Mouse (Mus musculus): ENCODE results near the gene Nek10. TPM values are rescaled to one million over a fixed set of nuclear protein-coding genes. Genes with fewer than 3 reads are reported as not detected.
A peak's percentile ranks its signal among the peaks of the same experiment; 100 is the strongest.

Nek10 gene
- total and polyA plus RNA-seq, 3 experiments, result 0.01 to 0.04 TPM; not detected in 1

DNA sequence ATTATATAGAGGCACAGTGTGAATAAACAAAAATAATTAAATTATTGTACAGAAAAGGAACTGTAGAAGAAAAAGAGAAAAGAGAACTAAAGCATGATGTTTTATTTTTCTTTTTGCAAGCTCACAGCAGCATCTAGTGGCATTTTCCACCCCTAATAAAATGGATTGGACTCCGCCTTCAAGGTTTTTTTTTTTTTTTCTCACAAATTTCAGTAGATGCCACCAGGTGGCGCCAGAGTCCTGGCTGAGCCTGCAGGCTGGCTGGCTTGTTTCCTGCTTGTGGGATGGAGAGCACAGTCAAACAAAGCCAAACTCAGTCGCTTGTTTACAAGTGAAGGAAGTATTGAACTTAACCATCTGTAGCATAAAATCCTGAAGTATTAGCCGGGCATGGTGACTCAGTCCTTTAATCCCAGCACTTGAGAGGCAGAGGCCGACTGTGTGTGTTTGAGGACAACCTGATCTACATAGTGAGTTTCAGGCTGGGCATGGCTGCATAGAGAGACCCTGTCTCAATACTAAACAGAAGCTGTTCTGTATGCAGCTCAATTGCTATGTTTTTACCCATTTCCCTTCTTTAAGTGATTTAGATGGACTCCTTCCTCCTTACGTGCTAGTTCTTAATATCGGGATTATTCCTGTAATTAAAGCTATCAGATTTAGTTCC lies 60.6 kb downstream of the Nek10 start:
- Histone ChIP-seq H3K27ac (ENCODE audit: insufficient read depth, low read depth) (no peak overlapping the region), H3K36me3 (replicated peaks in 1 of 2; ENCODE audit: control insufficient read depth in 1 of 2, insufficient read depth in 1 of 2, low read length in 1 of 2) (no peaks in the 10 kb centered on the region), H3K4me1 (ENCODE audit: control insufficient read depth in 1 of 2, insufficient read depth in 2 of 2) (peaks cover 2 to 4% of the 10 kb centered on the region in 2 experiments; a peak in 2 of 4 replicates), H3K79me2 (replicated peaks; ENCODE audit: control insufficient read depth, extremely low read depth, insufficient read depth, poor library complexity, severe bottlenecking) (no peaks in the 10 kb centered on the region), H3K4me3 (replicated peaks in 1 of 3; ENCODE audit: low read depth in 2 of 3, low read length in 2 of 3, poor library complexity in 1 of 3) (no peak overlapping the region), H3K27me3 (replicated peaks) (no peaks in the 10 kb centered on the region), H3K9me3 (replicated peaks; ENCODE audit: low read length) (no peaks in the 10 kb centered on the region), H3K4me2 (ENCODE audit: insufficient read depth, low read depth, poor library complexity, severe bottlenecking) (peak overlapping the region; percentile 36; the same call in 1 of the 2 replicates), H3K9ac (ENCODE audit: insufficient read depth, low read depth) (no peak overlapping the region; the same call in 1 of the 2 replicates)
- peak; percentile 83 for DNase-seq (ENCODE audit: extremely low read depth)
- in situ Hi-C loops (cut with MboI; ENCODE audit: low pct_ligation_motif_present, low pct_unique_long_range_greater_than_20kb, low sequenced_read_pairs) (no loop called here), dilution Hi-C loops (cut with MboI; ENCODE audit: extremely low pct_ligation_motif_present, extremely low pct_unique_long_range_greater_than_20kb, low sequenced_read_pairs) (no loop called here)
- TF ChIP-seq ZMIZ1 (IDR thresholded peaks at IDR 0.05; ENCODE audit: low read depth, low read length) (no peak), CHD1 (IDR thresholded peaks at IDR 0.05; ENCODE audit: low read depth, low read length) (no peak), TBP (conservative IDR thresholded peaks at IDR 0.05; ENCODE audit: low read depth, low read length) (no peak), BHLHE40 (IDR thresholded peaks at IDR 0.05; ENCODE audit: low read depth, low read length) (no peak), ZC3H11A (IDR thresholded peaks at IDR 0.05; ENCODE audit: low read depth, low read length) (peak; percentile 77), MAFK (IDR thresholded peaks at IDR 0.05; ENCODE audit: insufficient replicate concordance, low read length) (no peak), RAD21 (IDR thresholded peaks at IDR 0.05; ENCODE audit: low read depth, low read length) (peak; percentile 95), E2F4 (IDR thresholded peaks at IDR 0.05; ENCODE audit: insufficient replicate concordance, low read depth, low read length) (no peak), MEF2A (IDR thresholded peaks at IDR 0.05; ENCODE audit: borderline replicate concordance, low read depth, low read length) (0 out of 2 replicates have a peak, but pooled peaks have one; percentile 15), MAX (IDR thresholded peaks at IDR 0.05; ENCODE audit: low read length) (no peak), MAZ (IDR thresholded peaks at IDR 0.05; ENCODE audit: low read depth, low read length) (no peak), JUN (IDR thresholded peaks at IDR 0.05; ENCODE audit: insufficient read depth, low read depth, low read length) (no peak), KAT2A (IDR thresholded peaks at IDR 0.05; ENCODE audit: insufficient replicate concordance, low read length) (no peak), MXI1 (IDR thresholded peaks at IDR 0.05; ENCODE audit: low read depth, low read length) (no peak), HCFC1 (IDR thresholded peaks at IDR 0.05; ENCODE audit: low read depth, low read length) (peak; percentile 26; the same call in 1 of the 2 replicates), MYC (IDR thresholded peaks at IDR 0.05; ENCODE audit: low read depth, low read length) (peak; percentile 42; the same call in 1 of the 2 replicates), ZNF384 (IDR thresholded peaks at IDR 0.05; ENCODE audit: low read depth, low read length) (peak; percentile 100), ELF1 (IDR thresholded peaks at IDR 0.05; ENCODE audit: low read depth, low read length) (peak; percentile 67; the same call in 1 of the 2 replicates), RCOR1 (conservative IDR thresholded peaks at IDR 0.05; ENCODE audit: low read depth, low read length) (no peak), SMC3 (IDR thresholded peaks at IDR 0.05; ENCODE audit: low read depth, low read length) (peak; percentile 90), CTCF (conservative IDR thresholded peaks at IDR 0.05 in 1 of 2, IDR thresholded peaks at IDR 0.05 in 1 of 2; ENCODE audit: low read depth in 2 of 2, low read length in 2 of 2) (peak; percentile 49 to 99), JUND (conservative IDR thresholded peaks at IDR 0.05; ENCODE audit: low read depth, low read length) (0 out of 2 replicates have a peak, but pooled peaks have one; percentile 36), USF1 (IDR thresholded peaks at IDR 0.05; ENCODE audit: low read depth, low read length) (no peak), GABPA (IDR thresholded peaks at IDR 0.05; ENCODE audit: insufficient replicate concordance, low read depth, low read length) (no peak), ZKSCAN1 (IDR thresholded peaks at IDR 0.05; ENCODE audit: borderline replicate concordance, low read depth, low read length) (no peak), UBTF (IDR thresholded peaks at IDR 0.05; ENCODE audit: low read depth, low read length) (no peak), EP300 (IDR thresholded peaks at IDR 0.05; ENCODE audit: low read length) (no peak), NRF1 (IDR thresholded peaks at IDR 0.05; ENCODE audit: low read depth, low read length) (no peak), TCF12 (IDR thresholded peaks at IDR 0.05; ENCODE audit: low read depth, low read length) (no peak), SIN3A (IDR thresholded peaks at IDR 0.05; ENCODE audit: low read length) (no peak), POLR2AphosphoS2 (IDR thresholded peaks at IDR 0.05; ENCODE audit: low read depth, low read length) (no peak), IRF4 (IDR thresholded peaks at IDR 0.05; ENCODE audit: low read depth, low read length) (no peak; the same call in none of the 2 replicates), NELFE (IDR thresholded peaks at IDR 0.05; ENCODE audit: low read depth, low read length) (0 out of 2 replicates have a peak, but pooled peaks have one; percentile 40), POLR2A (IDR thresholded peaks at IDR 0.05; ENCODE audit: low read depth, low read length) (no peak), USF2 (conservative IDR thresholded peaks at IDR 0.05; ENCODE audit: low read depth, low read length) (no peak), CHD2 (IDR thresholded peaks at IDR 0.05; ENCODE audit: low read length) (no peak), PAX5 (IDR thresholded peaks at IDR 0.05; ENCODE audit: low read length) (no peak), ETS1 (conservative IDR thresholded peaks at IDR 0.05; ENCODE audit: low read depth, low read length) (no peak)
